Mouse (Mus musculus): ENCODE data around the gene Cpeb2.

Cpeb2 gene

DNA sequence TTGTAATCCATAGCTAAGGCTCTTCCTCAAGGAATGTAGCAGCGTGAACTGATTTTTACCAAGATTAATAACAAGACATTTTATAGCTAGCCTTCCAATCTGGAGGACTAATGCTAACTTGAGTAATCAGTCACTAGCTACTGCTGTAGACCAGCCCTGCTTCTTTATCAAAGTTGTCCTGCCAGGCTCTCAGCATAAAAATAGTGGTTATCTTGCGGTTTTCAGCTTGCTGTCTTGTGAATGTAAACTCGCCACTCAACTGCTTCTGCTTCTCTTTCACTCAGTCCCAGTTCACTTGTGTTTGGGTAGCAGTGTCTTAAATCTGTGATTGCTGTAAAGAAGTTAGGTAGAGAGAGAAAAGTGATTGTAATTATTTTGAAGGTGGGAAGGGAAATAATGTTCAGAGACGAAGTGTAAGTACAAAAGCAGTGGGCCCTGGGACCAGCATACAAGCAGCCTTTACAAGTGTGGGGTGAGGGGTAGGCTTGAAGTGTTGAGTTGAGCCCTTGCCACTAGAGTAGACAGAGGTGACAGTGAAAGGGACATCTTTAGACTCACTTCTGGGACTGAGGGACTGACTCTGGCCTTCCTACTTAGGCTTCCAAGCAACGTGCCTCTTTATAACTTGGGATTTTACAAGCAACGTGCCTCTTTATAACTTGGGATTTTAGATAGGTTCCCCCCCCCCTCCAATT lies 6.3 kb downstream of the Cpeb2 start:
- no peak for DNase-seq

DNA sequence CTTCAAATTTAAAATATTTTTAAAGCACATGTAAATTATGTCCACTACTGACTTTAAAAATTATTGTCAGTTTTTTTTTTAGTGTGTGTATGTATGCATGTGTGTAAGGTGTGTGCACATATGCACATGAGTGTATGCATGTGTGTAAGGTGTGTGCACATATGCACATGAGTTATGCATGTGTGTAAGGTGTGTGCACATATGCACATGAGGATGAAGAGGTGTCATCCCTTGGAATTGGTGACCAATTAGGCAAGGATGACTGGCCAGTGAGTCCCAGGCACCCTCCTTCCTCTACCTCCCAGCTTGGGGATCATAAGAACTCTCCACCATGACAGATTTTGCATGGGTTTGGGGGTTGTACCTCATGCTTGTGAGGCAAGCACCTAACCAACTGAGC lies 7.8 kb downstream of the Cpeb2 start:
- no peak for DNase-seq

DNA sequence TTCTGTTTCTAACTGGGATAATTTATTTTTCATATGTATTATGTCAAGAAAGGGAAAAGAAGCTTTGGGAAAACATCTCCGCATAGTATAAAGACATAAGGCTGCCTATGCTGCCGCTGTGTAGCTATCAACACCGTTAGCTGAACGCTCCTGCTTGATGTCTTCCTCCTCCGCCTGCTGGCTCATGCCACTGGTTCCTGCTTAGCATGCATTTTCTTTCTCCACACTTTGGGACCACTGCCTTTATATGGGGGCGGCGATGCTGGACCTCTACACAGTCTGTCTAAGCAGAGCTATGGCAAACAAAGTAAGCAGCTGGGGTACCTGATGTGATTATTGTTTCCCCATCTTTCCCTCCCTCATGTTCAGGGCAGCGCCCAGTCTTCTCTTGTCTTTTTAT lies 13.3 kb downstream of the Cpeb2 start:
- no peak for DNase-seq

DNA sequence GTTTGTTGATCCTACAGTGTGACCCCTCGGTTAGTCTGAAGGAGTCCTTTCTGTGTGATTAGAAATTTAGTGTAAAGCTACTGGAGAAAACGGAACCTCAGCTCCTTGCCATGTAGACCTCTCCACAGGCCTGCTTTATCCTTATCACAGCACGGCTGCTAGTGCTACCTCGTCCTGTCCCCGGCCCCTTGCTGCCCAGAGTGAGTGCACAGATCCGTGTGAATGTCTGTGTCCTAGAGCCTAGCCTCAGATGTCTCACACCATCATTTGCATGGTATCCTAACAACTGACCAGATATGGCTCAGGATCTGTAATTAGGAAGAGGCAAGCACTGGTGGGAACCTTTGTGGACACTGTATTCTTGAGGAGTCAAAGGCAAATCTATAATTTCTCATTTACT lies 14.0 kb downstream of the Cpeb2 start:
- no peak for DNase-seq

DNA sequence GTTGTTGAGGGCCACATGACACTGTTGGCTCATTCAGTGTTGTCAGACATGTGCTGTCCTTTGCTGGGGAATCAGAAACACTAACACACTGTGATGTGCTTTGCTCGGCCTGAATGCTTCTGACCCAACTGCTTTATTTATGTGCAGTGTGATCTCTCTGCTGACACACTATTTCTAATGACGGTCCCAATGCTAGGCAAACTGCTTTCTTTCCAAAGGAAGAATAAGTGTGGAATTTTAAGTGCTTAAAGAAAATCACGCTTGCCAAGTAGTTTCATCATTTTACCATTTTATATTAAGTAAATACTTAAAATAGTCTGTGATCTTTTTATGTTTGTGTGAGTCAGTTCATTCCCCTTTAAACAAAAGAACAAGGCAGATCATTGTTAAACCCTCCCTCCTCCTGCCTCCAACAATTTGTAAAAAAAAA lies 15.0 kb downstream of the Cpeb2 start:
- no peak for DNase-seq

DNA sequence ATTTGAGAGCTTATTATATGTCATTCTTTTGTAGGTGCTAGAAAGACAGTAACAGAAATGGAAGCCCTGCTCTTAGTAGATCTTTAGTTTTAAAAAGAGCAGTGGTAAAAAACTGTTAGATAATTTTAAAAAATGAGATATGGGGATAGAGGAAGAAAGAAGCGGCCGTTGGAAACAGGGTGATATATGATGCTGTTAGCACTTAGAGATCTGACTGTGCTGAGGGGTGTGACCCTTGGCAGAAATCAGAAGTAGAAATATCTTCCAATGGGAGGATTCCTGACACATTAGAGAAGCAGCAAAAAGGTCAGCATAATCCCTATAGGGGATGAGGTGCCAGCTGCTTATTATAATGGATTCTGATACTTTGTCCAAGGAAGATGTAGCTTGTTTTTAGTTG lies 24.5 kb downstream of the Cpeb2 start:
- no peak for DNase-seq

DNA sequence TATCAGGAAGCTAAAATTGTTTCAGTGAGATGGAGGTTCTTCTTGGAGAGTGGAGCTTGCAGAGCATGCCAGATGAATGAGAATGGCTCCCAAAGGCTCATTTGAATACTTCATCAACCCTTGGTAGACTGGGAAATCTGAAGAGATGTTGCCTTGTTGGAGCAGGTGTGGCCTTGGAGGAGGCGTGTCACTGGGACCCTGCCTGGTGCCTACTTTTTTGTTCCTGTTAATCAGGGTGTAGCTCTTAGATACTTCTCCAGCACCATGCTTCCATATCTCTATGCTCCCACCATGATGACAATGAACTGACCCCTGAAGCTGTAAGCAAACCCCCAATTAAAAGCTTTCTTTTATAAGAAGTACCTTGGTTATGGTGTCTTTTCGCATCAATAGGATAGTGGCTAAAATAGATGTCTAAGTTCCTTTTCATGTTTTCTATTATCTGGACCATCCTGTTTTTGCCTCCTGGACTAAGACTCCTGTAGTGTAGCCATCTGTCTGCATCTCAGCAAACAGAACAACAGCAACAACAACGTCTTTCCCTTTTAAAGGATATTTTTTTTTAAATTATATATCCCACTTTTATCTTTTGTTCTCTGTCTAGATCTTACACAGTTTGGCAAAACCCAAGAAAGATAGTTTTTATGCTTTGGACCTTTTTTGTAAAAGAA lies 25.6 kb downstream of the Cpeb2 start:
- DNase-seq: no peak

DNA sequence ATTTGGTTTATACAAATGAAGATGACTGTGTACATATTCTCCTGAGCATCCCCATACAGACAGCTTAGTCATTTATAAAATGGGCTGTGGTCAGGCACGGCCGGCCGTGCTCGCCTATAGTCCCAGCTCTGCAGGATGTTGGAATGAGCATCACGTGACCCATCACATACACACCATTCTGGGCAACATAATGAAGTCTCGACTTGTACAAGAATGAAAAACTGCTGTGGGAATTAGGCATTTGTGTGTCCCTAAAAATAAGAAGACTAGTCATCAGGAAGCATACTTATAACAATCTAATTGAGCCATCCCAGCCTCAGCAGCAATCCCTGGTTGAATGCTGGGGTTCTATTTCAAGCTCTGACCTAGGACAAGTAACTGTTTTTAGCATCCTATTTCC lies 28.8 kb downstream of the Cpeb2 start:
- DNase-seq: no peak

DNA sequence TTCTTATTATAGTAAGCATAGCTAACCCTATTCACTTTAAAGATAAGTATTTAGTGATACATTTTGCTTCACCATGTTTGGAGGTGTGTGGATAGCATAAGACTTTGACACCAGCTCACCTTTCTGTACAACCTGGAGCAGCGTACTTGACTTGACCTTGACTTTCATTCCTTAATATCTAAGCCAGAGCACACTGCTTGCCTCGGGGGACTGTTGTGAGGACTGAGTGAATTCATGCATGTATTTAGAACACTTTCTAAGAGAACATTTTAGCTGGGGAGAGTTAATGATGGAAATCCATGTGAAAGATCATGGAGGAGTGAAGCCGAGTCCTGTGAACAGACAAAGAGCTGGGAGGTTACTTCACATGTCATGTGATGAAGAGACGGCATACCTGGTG lies 31.0 kb downstream of the Cpeb2 start:
- no peak for DNase-seq

DNA sequence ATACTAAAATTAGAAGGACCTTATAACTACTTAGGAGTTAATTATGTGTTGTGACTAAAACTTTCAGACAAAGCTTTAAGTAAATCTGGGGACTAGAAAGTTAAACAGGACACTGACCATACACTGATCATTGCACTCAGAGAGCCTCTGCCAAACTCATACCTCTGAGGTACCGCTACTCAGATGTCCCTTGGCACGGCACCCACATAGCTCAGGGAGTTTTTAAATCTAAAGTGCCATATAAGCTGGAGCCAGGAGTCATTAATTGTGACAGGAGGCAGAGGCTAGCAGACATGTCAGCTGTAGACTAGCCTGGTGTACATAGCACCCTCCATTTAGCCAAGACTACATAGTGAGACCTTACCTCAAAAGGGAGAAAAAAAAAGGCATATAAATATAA lies 31.7 kb downstream of the Cpeb2 start:
- DNase-seq: no peak

DNA sequence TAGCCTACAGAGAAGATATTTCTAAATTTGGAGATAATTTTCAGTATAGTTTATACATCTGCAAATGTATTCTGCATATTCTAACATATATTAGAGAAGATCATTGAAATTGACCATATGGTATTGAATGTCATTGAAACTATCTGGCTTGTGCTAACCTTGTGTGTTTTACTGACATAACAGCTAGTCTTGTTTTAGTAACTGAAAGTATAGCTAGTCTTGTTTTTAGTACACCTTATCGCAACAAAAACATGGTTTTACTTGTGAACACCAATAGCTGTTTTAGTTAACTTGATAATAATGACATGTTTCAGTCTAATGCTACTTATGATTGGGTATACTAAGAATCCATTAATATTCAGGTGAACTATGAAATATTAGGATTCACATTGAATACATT lies 45.0 kb downstream of the Cpeb2 start:
- no peak for DNase-seq

DNA sequence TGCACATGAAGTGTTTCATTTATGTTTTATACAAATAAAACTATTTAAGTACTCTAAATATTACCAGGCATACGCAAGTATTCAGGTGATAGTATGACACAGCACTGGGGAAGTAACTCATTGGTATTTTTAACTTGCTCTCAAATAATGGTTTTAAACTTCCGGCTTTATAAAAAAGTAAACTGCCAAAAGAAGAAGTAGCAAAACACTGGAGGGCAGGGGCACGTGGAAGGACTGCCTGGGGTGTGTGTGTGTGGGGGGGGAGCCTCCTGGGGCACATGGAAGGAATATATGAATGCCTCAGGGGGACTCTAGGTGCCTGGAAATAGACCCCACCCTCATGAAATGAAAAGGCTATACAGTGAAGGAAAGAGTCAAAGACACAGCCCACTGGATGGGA lies 46.8 kb downstream of the Cpeb2 start:
- DNase-seq: no peak

DNA sequence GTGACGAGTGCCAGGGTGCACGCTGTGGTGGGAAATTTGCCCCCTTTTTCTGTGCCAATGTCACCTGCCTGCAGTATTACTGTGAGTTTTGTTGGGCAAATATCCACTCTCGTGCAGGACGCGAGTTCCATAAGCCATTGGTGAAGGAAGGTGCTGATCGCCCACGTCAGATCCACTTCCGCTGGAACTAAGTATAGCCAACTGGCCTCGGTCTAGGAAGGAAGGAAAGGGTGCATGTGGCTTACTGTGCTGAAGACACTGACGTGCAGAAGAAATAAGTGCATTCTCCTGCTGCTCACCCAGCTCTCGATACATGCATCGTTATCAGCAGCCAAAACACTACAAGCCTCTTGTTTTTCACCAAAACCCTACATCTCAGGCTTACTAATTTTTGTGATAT lies 52.8 kb downstream of the Cpeb2 start:
- no peak for DNase-seq

DNA sequence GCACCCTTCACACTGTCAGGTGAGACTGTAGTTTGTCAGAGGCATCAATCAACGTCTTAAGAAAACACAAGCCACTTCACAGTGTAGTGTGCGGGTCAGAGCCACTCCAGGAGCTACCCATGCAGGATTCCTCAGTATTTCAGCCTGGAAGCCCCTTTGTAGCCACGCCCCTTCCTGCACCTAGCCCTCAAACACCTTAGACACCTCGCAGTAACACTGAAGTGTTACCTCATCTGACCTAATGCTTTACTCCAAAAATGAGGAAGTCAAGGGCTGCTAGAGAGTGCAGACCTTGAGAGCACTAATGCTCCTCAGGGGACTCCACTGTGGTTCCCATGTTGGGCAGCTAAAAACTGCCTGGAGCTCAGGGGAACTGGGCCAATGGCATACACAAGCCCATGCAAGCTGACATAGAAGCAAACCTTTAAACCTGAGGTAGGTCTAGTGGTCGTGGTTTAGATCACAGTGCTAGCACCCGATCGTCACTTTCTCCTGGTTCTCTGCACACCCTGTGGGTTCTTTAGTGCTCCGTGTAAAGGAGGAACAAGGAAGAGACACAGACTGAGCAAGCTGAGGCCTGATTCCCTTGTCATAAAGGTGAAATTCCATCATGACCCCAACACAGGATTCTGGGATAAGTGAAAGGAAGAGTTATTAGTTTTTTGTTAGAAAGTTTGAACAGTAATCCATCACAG lies 56.9 kb downstream of the Cpeb2 start:
- DNase-seq: no peak

DNA sequence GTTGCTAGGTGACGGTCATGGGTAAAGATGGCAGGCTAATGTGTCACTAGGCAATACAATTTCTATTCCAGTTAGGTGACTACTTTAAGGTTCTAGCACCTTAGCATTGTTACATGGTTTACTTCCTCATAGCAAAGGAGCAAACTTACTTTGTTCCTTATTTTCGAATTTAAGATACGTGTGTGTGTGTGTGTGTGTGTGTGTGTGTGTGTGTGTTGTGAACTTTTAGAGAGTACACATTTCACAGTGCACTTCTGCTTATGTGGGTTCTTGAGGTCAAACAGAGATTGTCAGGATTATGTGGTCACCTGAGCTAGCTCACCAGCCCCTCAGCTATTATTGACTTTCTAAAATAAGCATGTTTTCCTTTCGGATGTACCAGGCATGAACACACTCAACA lies 60.2 kb downstream of the Cpeb2 start:
- DNase-seq: no peak

DNA sequence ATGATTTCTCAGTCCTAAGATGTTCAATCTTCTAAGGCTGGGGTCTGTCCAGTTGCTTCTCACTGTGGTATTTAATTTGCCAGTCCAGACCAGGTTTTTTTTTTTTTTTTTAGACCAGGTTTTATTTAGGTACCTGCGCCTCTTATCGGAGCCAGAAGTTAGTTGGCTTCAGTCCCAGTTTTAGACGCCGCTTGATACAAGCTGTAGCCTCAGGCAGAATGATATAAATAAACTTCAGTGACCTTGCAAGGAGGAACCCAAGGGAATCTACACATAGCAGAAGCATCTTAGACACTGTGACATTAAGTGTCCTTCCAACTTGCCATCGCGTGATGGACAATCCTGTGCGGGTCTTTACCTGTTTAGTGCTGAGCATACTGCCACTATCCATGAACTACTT lies 64.5 kb downstream of the Cpeb2 start:
- no peak for DNase-seq

DNA sequence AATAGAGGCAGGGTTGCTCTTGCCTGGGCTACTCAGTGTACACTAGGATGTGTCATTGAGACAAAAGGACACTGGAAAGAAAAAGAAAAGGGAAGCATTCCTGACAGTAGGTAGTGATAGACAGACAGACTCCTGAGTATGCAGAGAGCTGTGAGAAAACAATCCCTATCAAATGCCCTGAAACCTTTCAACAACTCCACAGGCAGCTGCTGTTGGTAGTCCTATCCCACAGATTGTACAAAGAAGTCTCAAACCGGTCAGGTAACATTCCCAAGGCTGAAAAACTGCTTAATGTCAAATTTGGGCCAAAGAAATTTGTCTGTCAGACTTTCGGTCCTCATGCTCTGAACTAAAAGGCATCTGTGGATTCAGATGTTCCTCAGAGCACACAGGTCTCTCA lies 66.0 kb downstream of the Cpeb2 start:
- DNase-seq: no peak

DNA sequence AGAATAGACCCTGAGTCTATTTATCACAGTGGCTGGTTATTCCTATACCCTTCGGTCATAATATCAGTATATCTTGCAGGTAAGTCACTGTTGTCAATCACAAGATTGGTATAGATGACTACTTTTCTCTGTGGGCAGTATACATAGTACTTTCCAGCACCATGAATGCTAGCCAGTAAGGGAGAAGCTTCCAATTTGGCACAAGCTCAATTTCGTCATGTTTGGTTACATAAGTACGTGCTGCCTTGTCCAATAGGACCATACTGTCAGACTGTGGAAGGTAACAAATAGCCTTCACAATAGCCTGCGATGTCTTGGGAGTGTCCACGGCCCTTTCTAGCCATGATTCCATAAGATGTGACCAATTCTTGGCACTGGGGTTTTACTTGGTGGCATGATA lies 67.1 kb downstream of the Cpeb2 start:
- no peak for DNase-seq

DNA sequence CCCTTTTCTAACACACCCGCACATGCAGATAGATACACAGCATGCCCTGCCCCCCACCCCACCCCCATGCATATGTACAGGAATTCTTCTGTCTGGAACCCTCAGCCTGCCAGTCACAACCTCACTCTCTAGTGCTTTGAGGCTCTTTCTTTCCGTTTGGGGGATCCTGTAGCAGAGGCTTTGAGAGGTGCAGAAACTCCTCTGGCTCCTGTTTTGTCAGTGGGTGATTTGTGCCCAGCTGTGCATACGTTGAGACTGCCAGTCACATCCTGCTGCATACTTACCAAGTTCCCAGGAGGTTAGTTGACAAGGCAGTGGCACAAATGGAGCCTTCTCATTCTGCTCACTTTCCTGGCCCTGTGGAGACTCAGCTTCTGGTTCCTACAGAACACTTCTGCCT lies 68.0 kb downstream of the Cpeb2 start:
- no peak for DNase-seq

DNA sequence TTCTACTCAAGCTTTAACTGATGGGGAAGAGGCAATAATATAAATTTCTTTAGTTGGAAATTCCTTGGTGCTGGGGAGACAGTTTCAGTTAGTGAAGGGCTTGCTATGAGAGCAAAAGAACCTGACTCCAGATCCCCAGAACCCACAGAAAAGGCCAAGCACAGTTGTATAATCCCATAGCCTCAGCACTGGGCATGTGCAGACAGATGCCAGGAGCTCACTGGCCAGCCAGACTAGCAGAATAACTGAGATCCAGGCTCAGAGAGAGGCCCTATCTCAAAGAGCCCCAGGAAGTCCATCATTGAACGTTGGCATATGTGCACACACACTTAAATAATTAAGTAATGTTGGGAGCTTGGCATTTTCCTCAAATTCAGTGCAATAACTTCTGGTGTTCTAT lies 70.5 kb downstream of the Cpeb2 start:
- no peak for DNase-seq

DNA sequence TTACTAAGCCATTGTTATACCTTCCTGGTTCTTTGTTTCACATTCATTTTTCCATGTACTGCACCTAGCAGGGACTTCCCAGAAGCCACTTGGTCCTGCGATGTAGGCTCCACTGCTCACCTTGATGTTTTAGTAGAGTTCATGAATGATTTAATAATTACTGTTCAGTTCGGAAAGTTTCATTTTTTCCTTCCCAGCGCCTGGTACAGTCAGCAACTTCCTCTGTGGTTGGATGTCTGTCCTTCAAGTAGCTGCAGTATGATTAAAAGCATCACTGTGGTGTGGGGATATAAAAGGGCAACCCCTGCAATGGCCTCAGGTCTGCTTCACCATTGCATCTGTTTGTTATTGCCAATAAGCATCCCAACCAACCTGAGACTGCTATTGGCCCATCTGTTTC lies 72.5 kb downstream of the Cpeb2 start:
- DNase-seq: no peak

DNA sequence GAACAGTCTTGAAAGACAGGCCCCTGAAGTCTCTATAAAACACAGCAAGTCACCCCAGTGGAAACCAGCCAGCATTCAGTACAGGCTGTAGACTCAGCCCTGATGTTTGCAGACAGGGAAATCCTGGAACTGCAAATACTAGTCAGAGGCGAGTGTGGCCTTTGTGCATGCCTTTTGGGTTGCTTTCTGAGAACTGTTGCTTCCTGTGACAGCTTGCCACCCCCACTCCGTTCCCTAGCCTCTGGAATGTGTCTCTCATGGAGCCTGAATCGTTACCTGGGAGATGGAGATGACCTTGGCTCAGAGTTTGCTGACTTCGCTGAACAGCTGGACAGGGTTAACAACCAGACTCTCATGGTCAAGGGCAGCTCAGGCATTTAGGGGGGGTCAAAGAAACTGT lies 77.0 kb downstream of the Cpeb2 start:
- DNase-seq: no peak

DNA sequence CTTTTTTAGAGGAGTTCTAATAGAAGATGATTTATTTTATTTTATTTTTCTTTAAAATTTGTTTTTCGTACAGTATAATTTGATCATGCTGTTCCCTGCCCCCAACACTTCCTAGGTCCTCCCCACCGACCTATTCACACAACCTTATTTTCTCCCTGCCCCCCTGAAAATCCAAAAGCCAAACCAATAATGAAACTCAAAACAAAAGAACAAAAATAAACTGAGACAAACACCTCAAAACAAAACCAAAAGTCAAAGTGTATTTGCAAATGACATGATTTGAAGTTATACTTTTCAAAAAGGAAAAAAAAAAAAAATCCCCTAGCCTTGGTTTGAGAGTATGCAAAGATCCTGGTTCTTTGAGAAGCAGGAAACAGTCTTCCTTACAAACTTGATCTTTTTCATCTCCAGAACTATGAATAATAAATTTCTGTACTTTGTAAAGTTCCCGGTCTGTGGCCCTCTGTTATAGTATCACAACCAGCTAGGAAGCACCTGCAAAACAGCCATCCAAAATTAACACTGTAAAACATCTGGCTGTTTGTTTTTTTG lies 91.4 kb downstream of the Cpeb2 start:
- DNase-seq: no peak

DNA sequence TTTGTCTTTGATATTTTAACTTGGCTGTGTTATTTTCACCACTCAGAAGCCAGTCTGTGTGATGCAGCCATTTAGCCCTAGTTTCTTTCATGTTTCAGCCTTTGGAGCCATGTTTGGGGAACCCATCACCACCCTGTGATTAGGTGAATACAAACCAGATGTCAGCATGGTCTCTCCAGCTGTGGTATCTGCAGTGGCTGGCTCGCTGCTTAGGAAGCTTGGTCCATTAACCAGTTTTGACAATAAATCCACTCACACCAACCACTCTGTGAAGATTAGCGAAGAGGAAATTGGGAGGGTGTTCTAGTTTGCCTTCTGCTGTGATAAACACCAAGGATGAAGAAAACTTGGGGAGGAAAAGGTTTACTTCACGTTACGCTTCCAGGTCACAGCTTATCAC lies 92.6 kb downstream of the Cpeb2 start:
- no peak for DNase-seq
